Mouse (Mus musculus): ENCODE measurements around the gene Lmod1. TPM values are rescaled to one million over a fixed set of nuclear protein-coding genes. Genes with fewer than 3 reads are reported as not detected.

The Lmod1 gene
- not detected in 2 replicates for total RNA-seq (2015)
- not detected in 2 replicates for total RNA-seq (2017)

GRCm38 (mm10) chr1:135324571-135324970, at the start of gene Lmod1:
Lmod1 (plus strand) TSS chr1:135324807.
- no peak for ATAC-seq (replicated peaks; ENCODE audit: poor library complexity)

- ATAC-seq (replicated peaks; ENCODE audit: poor library complexity): peak; percentile 45
Observed at GRCm38 (mm10) chr1:135280646-135281045, 44.0 kb upstream of the Lmod1 start.

- ATAC-seq (replicated peaks; ENCODE audit: poor library complexity): no peak
Observed at GRCm38 (mm10) chr1:135281841-135282240, 42.8 kb upstream of the Lmod1 start.

GRCm38 (mm10) chr1:135282536-135283286, 41.9 kb upstream of the Lmod1 start:
- ATAC-seq (replicated peaks; ENCODE audit: poor library complexity): peak; percentile 75

- ATAC-seq (replicated peaks; ENCODE audit: poor library complexity): peak; percentile 23; the same call in 1 of the 2 replicates
Observed at GRCm38 (mm10) chr1:135283287-135283825, 41.3 kb upstream of the Lmod1 start.

GRCm38 (mm10) chr1:135283826-135284291, 40.7 kb upstream of the Lmod1 start, which contains the start of gene Rnpep:
Rnpep (minus strand) TSS chr1:135284084.
- peak; percentile 68 for ATAC-seq (replicated peaks; ENCODE audit: poor library complexity)

- ATAC-seq (replicated peaks; ENCODE audit: poor library complexity): no peak
Observed at GRCm38 (mm10) chr1:135286311-135286710, 38.3 kb upstream of the Lmod1 start.

GRCm38 (mm10) chr1:135290908-135291307, 33.7 kb upstream of the Lmod1 start:
- no peak for ATAC-seq (replicated peaks; ENCODE audit: poor library complexity)

GRCm38 (mm10) chr1:135311356-135311755, 13.3 kb upstream of the Lmod1 start:
- no peak for ATAC-seq (replicated peaks; ENCODE audit: poor library complexity)

GRCm38 (mm10) chr1:135312201-135312600, 12.4 kb upstream of the Lmod1 start:
- ATAC-seq (replicated peaks; ENCODE audit: poor library complexity): no peak

GRCm38 (mm10) chr1:135313284-135314031, 11.1 kb upstream of the Lmod1 start, which contains the start of gene Timm17a:
Timm17a (minus strand) TSS chr1:135313778.
- peak; percentile 99 for ATAC-seq (replicated peaks; ENCODE audit: poor library complexity)

GRCm38 (mm10) chr1:135323367-135323901, 1.2 kb upstream of the Lmod1 start:
- no peak for ATAC-seq (replicated peaks; ENCODE audit: poor library complexity)

- no peak for ATAC-seq (replicated peaks; ENCODE audit: poor library complexity)
Observed at GRCm38 (mm10) chr1:135325934-135326333, 1.3 kb downstream of the Lmod1 start.

GRCm38 (mm10) chr1:135328368-135328767, 3.8 kb downstream of the Lmod1 start:
- ATAC-seq (replicated peaks; ENCODE audit: poor library complexity): no peak

- ATAC-seq (replicated peaks; ENCODE audit: poor library complexity): no peak
Observed at GRCm38 (mm10) chr1:135330578-135330977, 6.0 kb downstream of the Lmod1 start.

GRCm38 (mm10) chr1:135341947-135342346, 17.3 kb downstream of the Lmod1 start:
- ATAC-seq (replicated peaks; ENCODE audit: poor library complexity): no peak

GRCm38 (mm10) chr1:135344026-135344425, 19.4 kb downstream of the Lmod1 start:
- ATAC-seq (replicated peaks; ENCODE audit: poor library complexity): no peak

GRCm38 (mm10) chr1:135346891-135347290, 22.3 kb downstream of the Lmod1 start:
- no peak for ATAC-seq (replicated peaks; ENCODE audit: poor library complexity)

- no peak for ATAC-seq (replicated peaks; ENCODE audit: poor library complexity)
Observed at GRCm38 (mm10) chr1:135347498-135348169, 23.0 kb downstream of the Lmod1 start.

- ATAC-seq (replicated peaks; ENCODE audit: poor library complexity): no peak
Observed at GRCm38 (mm10) chr1:135351953-135352352, 27.3 kb downstream of the Lmod1 start.

GRCm38 (mm10) chr1:135359071-135359470, 34.5 kb downstream of the Lmod1 start:
- ATAC-seq (replicated peaks; ENCODE audit: poor library complexity): no peak
